Mouse (Mus musculus): ENCODE results near the gene Plin2.

Gene Plin2

DNA sequence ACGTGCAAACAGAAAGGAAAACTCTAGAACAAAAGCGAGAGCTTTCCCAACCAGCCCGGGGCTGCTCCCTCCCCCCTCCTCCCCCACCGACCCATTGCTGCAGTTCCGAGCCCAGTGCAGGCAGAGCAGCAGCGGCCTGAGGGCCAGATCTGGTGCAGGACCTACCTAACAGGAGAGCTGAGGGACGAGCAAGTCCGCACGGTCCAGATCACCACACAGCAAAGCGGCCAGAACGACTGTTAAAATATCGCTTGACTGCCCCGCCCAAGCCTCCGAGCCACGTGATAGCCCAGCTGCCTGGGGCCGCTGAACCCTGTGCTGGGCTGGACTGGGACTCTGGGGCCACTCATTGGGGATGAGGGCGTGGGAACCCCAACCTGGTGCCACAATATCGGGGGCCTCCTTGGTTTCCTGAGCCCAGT, at the start of gene Plin2:
TSS of gene Plin2 (minus strand) at position 281 of the 422 bp plus-strand sequence.
- peak; percentile 60 to 78 for DNase-seq (ENCODE audit: low read depth in 1 of 2, low spot score in 2 of 2)

DNA sequence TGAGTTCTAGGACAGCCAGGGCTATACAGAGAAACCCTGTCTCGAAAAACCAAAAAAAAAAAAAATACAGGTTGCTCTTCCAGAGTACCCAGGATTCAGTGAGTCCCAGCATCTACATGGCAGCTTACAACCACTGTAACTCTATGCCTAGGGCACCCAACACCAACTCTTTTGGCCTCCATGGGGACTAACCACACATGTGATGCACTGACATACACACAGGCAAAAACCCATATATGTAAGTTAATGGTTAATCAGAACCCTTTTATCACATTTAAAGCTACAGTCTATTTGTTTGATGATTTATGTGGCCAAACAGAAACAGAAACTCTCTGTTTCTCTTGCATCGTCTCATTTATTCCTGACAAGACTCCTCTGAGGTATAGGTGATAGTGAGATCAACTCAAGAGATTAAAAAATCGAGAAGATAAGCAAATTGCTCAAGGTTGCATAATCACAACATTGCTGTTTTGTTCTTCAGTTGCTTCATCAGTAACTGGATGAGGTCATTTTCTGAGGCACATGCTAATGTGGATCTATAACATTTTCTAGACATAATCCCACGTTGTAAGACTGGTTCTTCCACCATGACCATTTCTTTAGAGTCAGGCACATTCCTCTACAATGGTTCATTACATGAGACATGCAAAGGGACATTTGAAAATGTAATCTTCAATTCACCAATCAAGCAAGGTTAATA, 49.2 kb upstream of the Plin2 start:
- no peak for DNase-seq (ENCODE audit: low read depth in 1 of 2, low spot score in 2 of 2)

DNA sequence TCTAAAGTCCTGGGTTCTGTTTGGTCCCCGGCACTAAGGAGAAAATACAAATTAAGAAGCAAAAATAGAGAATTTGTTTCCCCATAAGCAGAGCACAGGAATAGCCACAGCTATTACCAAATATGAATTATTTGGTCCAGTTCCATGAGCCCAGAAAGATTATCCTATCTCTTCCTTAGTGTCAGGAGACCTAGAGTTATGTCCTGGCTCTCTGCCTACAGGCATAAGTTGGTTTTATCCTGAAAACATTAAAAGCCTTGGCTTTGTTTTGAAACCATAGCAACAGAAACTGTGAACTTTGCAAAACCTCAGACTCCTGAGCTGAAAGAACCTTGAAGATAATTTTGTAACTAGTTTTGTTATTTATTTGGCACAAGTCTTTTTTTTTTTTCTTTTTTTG, 47.3 kb upstream of the Plin2 start:
- DNase-seq (ENCODE audit: low read depth in 1 of 2, low spot score in 2 of 2): no peak

DNA sequence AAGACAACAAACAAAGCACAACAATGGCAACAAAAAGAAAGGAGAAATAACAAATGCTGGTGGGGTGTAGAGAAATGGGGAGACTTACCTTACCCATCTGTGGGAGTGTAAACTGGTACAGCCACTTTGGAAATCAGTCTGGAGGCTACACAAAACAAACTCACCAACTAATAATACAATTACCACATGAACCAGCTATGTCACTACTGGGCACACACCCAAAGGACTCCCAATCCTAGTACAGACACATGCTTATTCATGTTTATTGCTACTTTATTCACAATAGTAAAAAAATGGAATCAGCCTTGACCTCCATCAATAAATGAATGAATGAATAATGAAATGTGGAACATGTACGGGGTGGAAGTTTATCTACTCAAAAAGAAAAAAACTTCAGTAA, 45.5 kb upstream of the Plin2 start:
- DNase-seq (ENCODE audit: low read depth in 1 of 2, low spot score in 2 of 2): no peak

DNA sequence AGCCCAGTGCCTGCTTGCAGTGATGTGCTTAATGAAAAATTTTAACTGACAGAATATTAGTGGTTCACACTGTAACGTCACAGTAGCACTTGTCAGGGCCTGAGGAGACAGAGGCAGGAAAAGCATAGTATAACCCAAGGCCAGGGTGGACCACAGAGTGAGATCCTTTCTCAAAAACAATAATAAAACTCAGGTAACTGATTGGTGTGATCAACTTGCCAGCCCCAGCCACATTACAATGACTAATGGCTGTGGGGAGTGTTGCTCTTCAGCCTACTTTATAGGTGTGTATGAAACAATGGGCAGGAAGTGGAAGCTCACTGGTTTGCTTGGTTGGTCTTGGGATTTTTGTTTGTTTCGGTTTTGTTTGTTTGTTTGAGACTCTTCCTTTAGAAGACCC, 43.7 kb upstream of the Plin2 start:
- no peak for DNase-seq (ENCODE audit: low read depth in 1 of 2, low spot score in 2 of 2)

DNA sequence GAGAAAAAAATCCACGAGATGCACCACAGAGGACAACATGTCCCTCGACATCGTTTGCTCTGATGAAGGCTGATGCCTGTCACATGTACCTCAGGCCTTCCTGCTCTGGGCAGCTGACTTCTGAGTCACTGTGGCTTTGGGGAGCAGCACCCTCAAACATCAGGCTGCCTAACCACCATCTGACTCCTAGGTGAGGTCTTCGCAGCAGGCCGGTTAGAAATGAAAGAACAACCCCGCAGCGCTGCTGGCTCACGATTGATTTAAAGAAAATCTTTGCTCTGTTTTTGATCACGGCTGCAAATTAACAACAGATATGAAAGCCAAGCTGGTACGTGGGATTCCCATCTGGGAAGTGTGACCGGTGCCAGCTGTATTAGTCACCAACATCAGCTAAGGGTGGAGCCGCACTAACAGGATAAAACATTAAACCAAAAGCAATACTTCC, 42.9 kb upstream of the Plin2 start:
- peak; percentile 34 to 53 for DNase-seq (ENCODE audit: low read depth in 1 of 2, low spot score in 2 of 2)

DNA sequence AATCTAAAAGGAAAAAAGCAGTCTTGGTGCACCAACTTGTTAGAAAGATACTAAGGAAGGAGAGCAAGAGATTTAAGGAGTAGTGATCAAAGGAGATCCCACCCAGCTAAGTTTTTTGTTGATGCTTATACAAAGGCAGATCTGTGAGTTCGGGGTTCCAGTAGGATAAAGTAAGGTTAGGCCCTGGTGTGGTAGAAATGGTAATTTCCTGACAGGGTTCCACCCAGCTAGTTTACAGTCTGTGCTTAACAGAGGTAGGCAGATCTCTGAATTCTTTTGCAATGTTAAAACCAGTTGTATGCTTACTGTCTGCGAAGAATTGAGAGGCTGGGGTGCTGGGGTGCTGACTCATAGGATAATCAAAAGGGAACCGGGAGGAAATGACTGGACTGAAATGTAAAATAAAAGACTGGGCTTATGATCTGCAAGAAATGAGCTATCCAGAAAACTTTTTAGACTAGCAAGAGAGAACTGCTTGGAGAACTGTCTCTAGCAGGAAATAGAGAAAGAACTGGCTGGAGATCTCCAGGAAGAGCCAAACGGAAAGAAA, 40.9 kb upstream of the Plin2 start:
- no peak for DNase-seq (ENCODE audit: low read depth in 1 of 2, low spot score in 2 of 2)

DNA sequence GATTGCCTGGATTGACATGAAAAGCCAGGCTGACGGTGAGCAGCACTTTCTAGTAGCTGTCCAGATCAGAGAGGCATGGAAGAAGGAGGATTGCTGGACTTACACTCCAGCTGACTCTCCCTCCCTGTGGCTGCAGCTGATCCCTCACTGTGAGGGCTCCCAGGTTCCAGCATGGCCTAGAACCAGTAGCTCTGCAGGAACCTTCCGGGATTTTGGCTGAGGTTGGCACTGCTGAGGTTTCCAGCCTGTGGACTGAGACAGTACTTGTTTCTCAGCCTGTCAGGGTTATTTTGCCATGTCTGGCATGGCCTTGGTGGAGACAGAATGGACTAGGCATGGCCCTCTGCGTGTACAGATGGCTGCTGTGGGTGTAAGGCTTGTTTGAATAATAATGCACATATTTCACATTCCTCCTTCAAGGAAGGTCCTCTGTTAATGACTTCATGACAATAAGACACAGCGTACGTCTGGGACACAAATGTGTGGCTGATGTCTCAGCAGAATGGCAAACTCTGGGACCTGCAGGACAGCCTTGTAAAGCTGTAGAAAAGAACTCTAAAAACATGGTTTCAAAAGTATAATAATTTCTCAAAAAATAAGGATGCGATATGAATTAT, 40.3 kb upstream of the Plin2 start:
- no peak for DNase-seq (ENCODE audit: low read depth in 1 of 2, low spot score in 2 of 2)

DNA sequence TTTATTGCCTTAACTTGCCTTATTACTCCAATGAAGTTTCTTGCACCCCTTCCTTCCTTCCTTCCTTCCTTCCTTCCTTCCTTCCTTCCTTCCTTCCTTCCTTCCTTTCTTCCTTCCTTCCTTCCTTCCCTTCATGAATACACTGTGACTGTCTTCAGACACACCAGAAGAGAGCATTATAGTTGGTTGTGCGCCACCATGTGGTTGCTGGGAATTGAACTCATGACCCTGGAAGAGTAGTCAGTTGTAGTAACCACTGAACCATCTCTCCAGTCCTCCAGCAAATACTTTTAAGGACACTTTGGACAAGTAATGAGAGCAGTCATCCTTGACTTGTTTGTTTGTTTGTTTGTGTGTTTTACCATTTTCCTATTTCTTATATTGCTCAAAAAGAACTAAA, 38.9 kb upstream of the Plin2 start:
- no peak for DNase-seq (ENCODE audit: low read depth in 1 of 2, low spot score in 2 of 2)

DNA sequence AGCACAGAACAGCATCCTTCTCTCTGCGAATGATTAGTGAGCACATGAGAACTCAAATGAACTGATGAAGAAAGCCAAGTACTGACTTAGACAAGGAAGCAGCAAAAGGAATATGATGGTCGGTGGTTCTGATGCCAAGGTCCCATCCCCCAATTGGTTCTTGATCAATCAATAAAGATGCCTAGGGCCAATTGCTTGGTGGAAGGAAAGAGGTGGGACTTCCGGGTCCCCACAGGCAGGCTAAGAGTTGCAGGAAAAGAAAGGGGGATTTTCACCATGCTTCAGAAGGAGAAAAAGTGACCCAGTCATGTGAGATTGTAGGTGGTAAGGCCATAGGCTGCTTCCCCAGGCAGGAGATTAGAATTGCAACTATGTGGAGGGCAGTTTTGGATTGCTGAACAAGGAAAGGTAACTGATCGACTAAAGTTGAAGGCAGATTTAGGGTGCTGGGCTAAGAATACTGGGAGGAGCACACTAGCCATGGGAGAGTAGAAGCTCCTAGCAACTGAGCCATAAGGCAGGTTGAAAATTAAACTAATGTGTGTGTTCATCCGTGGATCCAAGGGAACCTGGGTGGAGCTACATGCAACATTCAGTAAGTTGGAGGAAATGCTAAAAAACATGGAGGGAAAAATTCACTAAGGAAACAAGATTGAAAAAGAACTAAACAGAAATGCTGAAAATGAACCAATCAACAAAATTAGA, 29.5 kb upstream of the Plin2 start:
- DNase-seq (ENCODE audit: low read depth in 1 of 2, low spot score in 2 of 2): no peak

DNA sequence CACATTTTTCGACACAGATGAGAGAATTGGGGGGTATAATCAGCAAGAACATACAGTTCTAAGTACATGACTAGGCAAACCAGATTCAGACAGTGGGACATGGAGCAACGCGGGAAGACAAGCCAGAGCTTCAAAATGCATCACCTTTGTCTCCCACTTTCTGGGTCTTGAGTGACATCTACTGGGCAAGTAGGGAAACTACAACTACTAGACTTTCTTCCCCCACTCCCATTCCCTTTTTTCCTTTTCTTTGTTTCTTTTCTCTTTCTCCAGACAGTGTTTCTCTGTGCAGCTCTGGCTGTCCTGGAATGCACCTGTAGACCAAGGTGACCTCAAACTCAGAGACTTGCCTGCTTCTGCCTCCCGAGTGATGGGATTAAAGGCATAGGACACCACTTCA, 27.0 kb upstream of the Plin2 start:
- DNase-seq (ENCODE audit: low read depth in 1 of 2, low spot score in 2 of 2): no peak

DNA sequence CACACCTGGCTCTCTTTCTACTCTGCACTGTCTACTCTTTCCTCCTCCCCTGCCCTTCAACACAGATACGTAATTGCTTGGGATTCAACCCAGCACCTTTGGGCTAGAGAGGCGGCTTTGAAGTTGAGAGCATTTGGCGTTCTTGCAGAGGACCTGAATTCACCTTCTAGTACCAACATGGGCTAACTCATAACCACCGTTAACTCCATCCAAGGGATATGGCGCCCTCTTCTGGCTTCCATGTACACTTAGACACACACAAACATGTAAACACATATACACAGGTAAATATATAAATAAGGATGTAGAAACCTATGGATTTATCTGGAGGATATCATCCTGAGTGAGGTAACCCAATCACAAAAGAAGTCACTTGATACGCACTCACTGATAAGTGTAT, 25.2 kb upstream of the Plin2 start:
- peak in 1 of 2 experiments; percentile 17 for DNase-seq (ENCODE audit: low read depth in 1 of 2, low spot score in 2 of 2)

DNA sequence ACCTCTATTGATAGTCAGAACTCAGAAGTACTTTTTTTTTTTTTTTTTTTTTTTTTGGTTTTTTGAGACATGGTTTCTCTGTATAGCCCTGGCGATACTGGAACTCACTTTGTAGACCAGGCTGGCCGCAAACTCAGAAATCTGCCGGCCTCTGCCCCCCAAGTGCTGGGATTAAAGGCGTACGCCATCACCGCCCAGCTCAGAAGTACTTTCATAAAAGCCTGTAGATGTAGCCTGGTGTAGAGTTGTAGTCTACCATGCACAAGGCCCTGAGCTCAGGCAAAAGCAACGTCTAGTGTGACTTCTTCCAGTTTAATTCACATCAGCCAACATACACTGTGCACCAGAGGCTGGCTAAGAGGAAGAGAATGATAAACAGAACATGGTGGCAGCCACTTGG, 23.1 kb upstream of the Plin2 start:
- no peak for DNase-seq (ENCODE audit: low read depth in 1 of 2, low spot score in 2 of 2)

DNA sequence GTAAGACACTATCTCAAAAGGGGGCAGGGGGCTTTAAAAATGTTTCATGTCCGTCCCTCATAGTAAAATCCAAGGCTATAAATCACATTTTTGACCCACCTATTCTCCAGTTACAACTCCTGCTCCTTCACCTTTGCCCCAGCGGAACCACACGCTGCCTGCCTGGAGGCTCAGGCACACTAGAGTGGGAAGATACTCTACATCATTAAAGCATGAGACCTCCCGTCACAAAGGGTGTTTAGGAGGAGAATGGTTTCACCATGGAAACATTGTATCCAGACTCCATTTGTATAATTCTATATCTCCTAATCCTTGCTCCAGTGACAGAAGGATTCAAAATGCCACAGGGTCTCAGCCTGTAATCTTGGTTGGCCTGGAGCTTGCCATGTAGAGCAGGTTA, 21.4 kb upstream of the Plin2 start:
- no peak for DNase-seq (ENCODE audit: low read depth in 1 of 2, low spot score in 2 of 2)

DNA sequence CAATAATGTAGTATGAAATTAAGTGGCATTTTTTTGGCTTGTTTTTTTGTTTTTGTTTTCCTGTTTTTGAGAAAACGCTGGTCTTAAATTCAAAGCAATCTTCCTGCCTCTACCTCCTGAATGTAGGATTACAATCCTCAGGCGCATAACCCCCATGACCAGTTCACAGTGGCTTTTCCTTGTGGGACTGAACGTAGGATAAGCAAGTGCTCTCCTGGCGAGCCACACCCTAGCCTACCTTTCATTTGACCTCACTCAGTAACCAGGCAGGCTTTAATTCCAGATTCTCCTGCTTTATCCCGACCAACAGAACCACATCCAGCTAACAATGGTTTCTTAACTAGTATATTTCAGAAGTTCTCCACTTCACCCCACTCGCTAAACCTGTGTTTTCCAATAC, 20.9 kb upstream of the Plin2 start:
- no peak for DNase-seq (ENCODE audit: low read depth in 1 of 2, low spot score in 2 of 2)

DNA sequence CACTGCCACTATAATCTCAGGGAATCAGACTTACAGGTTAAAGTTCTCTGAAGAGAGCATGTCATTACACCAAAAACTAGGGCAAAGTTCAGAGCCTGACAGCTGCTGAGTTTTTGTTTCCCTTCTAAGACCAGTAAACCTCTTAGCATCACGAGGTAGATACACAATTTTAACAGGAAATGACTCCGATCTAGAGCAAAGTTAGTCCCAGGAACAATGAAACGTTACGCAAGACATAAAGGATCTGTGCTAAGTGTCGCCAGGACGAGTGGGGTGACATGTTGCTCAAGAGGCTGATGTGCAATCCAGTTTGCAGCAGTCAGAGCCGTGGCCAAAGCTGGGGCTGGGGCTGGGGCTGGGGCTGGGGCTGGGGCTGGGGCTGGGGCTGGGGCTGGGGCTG, 20.3 kb upstream of the Plin2 start:
- peak; percentile 64 to 72 for DNase-seq (ENCODE audit: low read depth in 1 of 2, low spot score in 2 of 2)

DNA sequence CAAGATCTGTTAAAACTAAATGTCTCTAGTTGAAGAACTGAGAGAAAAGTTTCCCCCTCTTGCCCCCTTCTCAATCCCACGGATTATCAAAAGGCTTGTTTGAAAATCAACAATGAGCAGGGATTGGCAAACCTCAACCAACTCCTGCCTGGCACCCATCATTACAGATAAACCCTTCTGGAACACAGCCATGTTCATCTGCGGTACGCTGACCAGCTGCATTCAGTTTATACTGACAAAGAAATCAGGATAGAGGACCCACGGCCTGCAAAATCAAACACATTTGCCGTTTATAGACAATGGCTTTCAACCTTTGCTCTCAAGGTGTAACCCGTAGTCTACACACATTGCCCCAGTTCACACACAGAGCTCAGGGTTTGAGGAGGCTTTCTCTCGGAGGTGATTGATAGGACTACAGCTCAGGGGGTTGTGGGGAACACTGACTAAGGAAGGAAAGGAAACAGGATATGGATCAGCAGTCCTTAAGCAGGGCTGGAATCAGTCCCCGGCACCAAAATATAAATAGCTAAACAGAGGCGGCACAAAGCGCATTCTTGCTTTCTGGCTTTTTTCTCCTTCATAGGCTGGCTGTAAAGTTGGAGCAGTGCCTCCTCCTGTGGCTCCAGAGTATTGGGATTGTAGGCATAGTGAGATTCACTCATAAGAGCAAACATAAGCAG, 19.3 kb upstream of the Plin2 start:
- no peak for DNase-seq (ENCODE audit: low read depth in 1 of 2, low spot score in 2 of 2)

DNA sequence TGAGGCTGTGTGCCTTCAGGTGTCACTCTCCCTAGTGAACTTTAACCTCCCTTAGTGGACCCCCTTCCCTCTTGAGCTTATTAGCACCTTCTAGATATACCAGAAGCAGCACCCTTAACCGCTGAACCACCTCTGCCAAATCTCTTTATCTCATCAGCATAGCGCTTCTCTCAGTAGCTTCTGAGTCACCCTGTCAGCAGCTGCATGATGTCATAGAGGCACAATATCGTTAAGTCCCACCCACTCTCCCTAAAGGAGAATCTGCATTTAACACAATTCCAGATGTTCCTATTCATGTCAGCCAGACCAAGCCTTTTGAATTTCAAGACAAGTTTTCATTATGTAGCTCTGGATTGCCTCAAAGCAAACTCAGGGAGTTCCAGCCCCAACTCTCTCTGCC, 16.7 kb upstream of the Plin2 start:
- no peak for DNase-seq (ENCODE audit: low read depth in 1 of 2, low spot score in 2 of 2)

DNA sequence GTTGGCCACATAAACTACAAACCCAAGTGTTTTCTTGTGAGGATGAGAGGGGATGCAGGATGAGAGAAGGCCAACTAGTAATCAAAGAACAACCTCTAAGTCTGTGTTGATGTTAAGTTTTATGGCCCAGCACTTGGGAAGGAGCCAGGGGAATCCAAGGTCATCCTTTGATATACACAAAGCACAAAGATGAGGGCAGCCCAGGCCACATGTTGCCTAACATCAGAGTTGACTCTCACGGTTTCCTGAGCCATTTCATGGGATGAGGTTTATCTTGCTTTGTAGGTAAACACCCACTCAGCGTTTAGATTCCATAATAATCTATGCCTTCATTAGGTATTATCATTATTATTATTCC, 16.1 kb upstream of the Plin2 start:
- no peak for DNase-seq (ENCODE audit: low read depth in 1 of 2, low spot score in 2 of 2)

DNA sequence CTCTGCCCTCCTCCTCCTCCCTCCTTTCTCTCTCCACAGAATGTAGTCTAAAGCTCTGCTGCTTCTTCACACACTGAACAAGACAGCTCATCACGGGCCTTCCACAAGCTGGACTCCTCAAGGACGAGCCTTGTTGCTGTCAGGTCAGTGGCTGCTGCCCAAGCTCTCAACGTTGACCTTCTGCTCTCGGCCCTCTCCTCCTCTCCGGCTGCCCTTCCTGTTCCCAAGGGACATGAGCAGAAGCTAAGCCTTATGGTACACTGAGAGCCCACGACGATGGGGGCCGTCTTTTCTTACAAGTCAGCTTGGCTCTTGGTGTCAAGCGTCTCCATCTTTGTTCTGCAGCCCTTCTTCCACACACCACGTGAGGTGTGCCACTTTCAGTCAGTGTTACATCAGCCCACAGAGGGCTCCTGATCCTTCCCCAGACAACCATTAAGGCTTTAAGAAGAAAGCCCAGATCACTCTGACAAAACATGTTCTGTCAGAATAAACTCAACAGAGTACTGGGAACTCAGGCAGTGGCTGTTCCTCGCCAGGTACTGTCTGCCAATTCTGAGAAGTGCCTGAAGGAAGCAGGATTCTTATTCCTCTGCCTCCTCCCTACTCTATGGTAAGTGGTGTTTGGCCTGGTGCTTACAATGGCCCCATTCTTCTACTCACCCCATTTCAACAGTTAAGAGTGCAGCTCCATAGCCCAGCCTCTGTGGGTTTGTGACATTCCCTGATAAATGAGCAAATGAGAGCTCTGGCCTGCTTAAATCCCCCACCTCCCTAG, 15.6 kb upstream of the Plin2 start:
- no peak for DNase-seq (ENCODE audit: low read depth in 1 of 2, low spot score in 2 of 2)

DNA sequence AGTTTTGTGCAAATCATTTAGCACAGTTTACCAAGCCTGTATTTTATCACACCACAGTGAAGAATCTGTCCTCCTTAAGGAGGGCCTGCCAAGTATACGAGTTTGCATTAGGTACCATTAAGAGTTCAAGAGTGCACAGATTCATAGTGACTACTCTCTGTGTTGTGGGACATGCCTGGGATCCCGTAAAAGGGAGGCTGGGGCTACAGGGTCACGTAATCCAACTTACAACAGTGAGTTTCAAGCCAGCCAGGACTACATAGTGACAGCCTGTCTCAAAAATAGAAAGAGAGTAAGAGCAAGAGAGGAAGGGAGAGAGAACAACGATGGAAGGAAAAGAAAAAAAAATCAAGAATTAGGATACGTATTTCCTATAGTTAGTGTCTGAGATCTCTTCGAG, 14.9 kb upstream of the Plin2 start:
- DNase-seq (ENCODE audit: low read depth in 1 of 2, low spot score in 2 of 2): no peak

Data from monocyte, adult 2 months (primary cell).